Mouse (Mus musculus) testis, adult 2 months (tissue): ENCODE measurements around the gene Knl1.

Experiments
- CTCF ChIP-seq: fragments of 200-500 bp; IDR thresholded peaks from 2 replicates; pipeline ENCODE4 v1.5.1; 2012; ENCODE audit warnings: low read depth, mild to moderate bottlenecking, inconsistent platforms, low read length, moderate library complexity; ENCODE audit not compliant: control insufficient read depth, insufficient read depth, insufficient replicate concordance
- POLR2A ChIP-seq: fragments of 200-500 bp; IDR thresholded peaks from 2 replicates; pipeline ENCODE4 v1.6.1; 2012; ENCODE audit warnings: low read depth, mild to moderate bottlenecking, inconsistent platforms, low read length, moderate library complexity; ENCODE audit not compliant: control insufficient read depth

GRCm38 (mm10) chr2:119101552-119101951, 54.6 kb downstream of the Knl1 start:
- no peak for TF ChIP-seq CTCF
- TF ChIP-seq POLR2A, result no peak
